Mouse (Mus musculus) layer of hippocampus, postnatal 36 days (tissue): ENCODE results near the gene Abcf3. TPM values are rescaled to one million over a fixed set of nuclear protein-coding genes. Genes with fewer than 3 reads are reported as not detected.

Source experiments
- DNase-seq, 2 experiments: peaks; one replicate each; pipeline ENCODE4 v3.0.0; 2022
- total RNA-seq, 2 experiments: library from RNA; stranded (reverse); gene quantifications; 2 replicates each; pipeline ENCODE4 v1.2.3; 2021

Abcf3 gene
- total RNA-seq, 2 experiments from 2014 or later = 104 to 113 TPM

DNA sequence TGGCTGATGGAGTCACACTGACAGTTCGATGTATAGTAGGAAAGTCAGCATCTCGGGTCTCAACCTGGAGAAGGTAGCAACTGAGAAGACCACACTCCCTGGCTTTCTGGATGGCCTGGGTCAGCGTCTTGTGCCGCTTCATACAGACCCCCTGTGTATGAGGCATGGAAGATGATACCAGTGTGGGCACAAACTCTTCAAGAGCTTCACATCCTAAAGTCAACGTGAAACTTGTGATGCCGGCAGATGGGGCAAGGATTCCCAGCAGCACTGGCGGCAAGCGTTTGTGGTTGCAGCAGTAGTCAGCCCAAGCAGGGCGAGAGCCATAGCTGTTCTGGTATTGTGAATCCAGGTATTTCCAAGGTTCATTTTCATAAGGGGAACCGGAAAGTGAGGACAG is 2.7 kb upstream of the Abcf3 start:
- no peak for DNase-seq

DNA sequence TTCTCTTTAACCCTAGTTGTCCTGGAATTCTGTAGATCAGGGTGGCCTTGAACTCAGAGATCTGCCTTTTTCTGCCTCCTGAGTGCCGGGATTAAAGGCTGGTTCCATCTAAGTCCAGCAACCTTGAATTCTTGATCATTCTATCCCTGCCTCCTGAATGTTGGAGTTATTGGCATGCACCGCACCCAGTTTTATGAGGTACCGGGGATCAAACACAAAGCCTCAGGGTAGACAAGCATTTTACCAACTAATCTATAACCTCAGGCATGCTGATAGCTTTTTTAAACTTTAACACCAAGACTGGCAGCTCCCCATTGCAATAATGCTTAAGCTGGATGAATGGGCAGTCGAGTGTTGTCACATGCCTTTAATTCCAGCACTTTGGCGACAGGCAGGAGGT is 954 bp upstream of the Abcf3 start:
- DNase-seq = no peak

DNA sequence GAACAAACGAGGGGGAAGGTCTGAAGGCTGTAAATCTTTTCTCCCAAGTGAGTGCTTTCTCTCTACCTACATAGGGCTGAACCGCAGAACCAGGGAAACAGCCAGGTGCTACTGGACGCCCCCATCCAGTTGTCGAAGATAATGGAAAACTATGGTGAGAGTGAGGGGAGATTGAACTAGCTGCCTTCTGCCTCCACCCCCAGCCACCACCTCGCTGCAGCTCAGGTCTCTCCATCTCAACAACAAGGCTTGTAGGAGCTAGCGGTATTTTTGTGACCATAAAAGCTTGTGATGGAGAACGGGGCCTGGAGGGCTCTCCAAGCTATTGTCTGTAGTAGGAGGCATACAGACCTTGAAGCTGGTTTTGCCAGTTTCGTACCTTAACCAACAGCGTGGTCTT is 784 bp downstream of the Abcf3 start:
- DNase-seq = no peak

DNA sequence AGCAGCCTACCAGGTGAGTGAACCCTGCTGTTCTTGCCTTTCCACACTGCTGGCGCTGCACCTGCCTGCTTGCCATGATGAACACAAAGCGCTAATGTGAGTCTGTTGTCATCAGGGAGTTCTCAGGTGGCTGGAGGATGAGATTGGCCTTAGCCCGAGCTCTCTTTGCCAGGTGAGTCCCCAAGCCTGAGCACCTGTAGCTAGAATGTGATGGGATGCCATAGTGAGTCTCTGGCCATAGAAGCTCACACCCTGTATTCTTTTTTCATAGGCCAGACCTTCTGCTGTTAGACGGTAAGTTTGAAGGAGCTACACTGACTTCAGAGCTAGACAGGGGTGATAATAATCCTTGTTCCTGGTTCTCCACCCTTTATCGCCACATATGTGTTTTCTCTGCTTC is 3.3 kb downstream of the Abcf3 start:
- DNase-seq = no peak

DNA sequence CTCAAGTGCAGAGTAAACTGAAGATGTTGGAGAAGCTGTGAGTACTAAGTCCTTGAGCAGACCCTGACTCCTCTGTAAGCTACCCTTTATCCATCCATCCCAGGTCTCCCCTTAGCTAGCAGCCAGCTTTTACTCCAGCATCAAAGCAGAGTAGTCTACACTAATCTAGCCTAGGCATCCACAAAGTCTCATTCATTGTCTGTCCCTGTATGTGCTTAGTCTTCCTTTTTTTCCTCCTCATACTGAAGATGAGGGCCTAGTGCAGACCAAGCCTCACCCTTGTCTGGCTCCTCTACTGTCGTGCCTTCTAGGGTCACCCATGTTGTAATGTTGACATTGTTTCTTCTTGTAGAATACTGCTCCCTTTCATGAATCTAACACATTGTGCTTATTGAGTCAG is 4.2 kb downstream of the Abcf3 start:
- no peak for DNase-seq

DNA sequence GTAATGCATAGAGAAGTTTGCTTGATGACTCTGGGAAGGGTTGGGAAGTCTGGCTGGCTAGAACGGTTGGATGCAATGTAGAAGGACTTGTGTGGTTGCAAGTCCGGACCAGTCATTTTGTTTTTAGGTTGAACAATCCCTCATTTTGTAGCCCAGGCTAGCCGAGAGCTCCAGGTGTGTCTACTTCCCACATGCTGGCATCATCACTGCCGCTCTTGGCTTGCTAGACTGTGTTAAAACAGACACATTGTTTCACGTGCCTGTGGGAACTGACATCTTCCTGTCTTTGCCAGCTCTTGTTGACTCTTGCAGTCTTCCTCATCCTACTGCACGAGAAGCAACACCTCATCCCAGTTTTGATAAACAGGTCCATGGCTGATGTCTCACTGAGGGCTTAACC is 6.6 kb downstream of the Abcf3 start:
- DNase-seq = no peak

DNA sequence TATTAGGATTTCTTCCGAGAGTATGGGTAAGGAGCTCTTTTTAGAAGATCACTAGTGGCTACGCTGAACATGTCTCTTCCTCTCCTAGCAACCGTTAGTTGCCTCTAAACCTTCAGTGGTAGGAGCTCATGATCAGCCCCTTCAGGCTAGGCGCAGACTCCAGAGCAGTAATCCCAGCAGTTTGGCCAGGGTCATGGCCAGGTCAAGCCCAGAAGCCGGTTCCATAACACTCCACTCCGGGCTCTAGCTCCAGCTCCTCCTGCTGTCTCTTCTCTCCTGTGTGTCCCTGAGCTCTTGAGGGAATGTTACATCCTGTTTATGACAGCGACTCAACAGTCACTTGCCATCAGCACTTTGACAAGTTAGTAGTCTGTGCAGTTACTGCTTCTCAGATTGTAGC is 9.0 kb downstream of the Abcf3 start:
- DNase-seq = no peak

DNA sequence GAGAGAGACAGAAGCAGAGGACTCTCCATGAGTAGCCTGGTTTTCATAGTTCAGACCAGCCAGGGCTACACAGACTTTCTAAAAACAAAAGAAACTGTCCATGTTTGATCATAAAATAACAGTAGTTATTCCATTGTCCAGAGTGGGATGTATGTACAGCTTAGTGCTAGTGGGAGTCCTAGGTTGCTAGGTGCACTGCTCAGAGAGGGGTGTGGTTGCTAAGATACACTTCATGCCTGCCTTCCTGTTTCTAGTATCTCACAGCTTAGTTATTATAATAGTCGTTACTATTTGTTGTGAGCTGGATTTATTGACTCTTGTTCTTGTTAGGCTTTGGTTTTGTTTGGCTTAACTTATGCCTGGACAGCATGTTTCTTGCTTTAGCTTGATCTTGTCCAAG is 16.7 kb downstream of the Abcf3 start:
- no peak for DNase-seq

DNA sequence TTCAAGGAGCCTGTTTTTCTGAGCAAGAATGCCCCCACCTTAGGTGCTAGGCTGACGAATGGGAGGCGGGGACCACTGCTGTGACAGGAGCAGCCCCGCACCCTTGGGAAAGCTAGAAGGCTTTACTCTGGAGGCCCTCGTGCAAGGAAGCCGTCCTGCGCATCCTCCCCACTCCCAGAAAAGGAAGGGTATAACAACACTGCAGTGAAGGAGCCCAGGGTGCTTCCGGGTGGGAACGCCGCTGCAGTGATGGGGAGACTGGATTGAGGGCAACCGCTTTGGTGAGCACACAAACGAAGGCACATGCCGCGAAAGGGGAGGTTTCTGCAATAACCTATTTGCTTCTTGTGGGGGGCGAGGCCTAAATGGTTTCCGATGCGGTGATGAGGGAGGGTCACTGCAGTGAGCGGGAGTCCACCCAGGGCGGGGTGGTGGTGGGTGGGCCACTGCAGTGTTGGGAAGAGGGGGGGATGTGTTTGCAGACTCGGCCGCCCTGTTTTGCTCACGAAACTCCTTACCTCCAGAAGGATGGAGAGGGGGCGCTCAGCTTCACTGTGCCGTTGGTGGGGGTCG is 41.1 kb downstream of the Abcf3 start, which contains the start of gene Vwa5b2:
Gene Vwa5b2, plus strand, starts transcription at position 106 of the 573 bp plus-strand sequence.
- peak in 1 of 2 experiments; percentile 24 for DNase-seq

DNA sequence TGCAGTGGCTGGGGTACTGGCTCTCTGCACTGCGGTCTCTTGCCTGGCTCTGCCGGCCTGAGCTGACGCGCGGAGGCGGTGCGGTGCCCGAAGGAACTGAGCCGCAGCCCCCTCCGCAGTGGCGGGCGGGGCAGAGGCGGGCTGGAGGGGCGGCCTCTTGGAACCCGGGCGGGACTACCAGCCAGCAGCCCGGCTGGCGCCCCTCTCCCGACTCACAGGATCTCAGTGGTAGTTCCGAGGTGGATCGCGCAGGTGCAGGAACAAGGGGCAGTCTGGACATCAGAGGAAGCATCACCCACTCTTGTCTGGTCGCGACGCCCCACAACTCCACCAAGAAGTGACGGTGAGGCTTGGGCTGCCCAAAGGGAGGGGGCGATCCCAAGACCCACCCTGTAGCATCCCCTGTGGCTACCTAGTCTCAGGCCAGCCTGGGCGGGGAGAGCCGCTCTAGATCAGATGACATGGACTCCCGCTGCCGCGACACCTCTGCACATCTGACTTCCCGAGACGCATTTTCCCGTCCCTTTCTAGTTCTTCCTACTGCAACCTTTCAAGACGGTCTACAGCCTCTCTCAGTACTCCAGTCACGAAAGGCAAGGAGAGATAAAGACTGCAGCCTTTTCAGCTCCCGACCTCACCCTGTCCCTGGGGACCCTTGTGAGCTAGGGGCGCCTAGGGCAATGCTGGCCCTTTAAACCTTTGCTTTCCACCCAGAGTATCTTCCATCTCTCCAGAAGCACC is 41.7 kb downstream of the Abcf3 start:
- DNase-seq = peak; percentile 35 to 38

DNA sequence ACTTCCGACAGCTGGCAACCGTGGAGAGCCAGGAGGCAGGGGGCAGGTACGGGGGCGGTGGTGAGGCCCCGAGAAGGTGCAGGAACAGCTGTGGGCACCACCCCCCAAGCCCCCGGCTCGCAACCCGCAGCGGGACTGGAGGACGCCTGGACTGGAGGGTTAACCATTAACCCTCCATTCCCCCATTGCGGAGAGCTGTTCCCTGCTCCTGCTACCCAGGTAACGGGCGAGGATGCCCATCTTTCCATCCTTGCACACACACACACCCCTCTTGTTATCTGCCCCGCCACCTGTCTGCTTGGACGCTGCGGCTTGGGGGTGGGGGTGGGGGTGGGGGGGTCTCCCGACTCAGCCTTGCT is 42.3 kb downstream of the Abcf3 start:
- no peak for DNase-seq

DNA sequence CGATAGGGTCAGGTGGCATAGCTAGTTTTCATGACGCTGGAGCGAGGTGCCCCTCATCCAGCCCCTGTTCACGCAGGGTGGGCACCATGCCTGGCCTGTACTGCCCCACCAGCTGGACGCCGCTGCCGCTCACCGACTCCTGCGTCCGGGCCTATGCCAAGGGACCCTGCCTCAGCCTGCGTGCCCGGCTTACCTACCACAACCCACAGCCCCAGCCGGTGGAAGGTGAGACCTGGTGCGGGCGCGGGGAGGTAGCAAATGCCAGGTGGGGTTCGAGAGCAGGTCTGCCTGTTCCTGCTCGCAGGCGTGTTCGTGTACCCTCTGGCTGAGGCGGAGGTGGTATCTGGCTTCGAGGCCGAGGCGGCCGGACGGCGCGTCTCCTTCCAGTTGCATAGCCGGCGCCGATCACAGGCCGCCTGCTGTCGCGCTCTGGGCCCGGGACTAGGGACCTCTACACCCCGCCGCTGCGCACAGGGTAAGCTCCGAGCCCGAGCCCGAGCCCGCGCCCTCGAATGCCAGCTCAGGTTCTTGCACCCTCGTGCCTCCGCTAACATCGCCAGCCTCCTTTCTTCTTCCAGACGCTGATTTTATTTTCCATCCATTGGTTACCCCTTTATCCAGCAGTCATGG is 42.8 kb downstream of the Abcf3 start:
- no peak for DNase-seq

DNA sequence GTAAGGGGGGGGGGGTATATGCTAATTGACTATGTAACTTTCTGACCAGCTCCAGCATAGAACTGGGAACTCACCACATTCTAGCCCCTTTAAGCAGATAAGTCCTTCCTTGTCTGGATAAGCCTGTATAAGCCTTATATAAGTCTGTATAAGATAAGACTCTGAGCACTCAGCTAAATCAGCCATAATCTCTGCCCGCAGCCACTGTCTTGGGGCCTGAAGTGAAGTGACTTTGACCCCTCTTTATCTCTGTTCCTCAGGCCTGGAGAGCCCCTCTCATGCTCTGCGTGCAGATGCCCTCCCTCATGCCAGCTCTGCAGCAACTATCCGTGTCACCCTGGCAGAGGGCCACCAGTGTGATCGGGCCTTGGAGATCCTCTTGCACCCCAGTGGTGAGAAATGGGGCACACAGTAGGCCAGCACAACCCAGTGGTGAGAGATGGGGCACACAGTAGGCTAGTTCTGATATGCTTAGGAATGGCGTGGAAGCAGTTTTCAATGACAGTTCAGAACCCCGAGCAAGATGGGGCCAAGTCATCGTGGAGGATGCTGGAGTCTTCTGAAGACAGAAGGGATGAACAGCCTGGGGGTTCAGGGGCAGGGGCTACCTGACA is 46.8 kb downstream of the Abcf3 start:
- DNase-seq = no peak

DNA sequence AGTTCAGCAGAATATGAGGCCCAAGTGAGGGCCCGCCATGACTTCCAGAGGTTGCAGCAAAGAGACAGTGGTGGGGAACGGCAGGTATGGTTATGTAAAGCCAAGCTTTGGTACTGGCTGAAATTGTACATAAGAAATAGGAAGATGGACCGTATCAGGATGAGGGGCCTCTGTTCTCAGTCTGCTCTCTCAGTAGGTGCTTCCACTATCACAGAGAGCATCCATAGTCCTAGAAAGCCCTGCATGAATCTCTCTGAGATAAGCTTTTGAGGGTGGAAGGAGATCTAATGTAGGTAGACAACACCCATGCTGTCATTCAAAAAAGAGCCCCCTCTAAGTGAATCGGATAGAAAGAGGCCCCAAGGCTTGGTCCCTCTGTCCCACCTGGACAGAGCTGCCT is 47.4 kb downstream of the Abcf3 start:
- DNase-seq = no peak

DNA sequence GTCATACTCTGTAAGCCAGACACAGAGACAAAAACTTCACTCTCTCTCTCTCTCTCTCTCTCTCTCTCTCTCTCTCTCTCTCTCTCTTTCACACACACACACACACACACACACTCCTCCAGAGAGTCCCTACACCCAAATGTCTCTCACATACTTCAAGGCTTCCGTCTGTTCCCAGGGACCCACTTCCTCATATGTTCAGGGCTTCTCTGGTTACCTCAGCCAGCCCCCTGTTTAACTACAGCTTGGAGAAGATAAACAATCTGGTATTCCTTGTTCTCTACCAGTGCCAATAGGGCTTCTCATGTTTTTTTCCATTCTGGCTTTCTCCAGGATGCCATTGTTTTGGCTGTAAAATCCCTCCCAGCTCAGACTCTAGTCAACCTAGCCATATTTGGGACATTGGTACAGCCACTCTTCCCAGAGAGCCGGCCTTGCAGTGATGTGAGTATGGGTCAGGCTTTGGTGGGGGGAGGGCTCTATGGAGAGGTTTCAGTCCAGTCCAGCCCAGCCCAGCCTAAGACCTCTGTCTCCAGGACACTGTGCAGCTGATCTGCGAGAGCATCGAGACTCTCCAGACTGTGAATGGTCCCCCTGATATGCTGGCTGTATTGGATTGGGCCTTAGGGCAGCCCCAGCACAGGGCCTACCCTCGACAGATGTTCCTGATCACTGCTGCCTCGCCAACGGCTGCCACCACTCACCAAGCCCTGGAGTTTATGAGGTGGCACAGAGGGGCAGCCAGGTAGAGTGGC is 48.5 kb downstream of the Abcf3 start:
- no peak for DNase-seq

DNA sequence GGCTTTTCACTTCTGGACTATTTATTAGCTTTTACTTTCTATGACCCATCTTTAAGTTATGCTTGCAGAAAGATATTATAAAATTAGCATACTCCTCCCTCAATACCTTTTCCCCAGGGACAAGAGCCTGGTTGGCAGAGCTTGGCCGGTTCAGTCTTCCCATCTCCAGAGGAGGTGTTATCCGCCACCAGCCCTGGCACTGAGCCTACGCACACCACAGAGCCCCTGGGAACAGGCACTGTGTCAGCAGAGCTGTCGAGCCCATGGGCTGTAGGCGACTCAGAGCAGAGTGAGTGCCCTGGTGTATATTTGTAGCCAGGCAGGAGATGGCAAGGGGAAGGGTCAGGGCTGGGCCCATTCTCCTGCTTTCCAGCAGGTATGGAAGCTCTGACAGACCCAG is 52.1 kb downstream of the Abcf3 start:
- DNase-seq = no peak

DNA sequence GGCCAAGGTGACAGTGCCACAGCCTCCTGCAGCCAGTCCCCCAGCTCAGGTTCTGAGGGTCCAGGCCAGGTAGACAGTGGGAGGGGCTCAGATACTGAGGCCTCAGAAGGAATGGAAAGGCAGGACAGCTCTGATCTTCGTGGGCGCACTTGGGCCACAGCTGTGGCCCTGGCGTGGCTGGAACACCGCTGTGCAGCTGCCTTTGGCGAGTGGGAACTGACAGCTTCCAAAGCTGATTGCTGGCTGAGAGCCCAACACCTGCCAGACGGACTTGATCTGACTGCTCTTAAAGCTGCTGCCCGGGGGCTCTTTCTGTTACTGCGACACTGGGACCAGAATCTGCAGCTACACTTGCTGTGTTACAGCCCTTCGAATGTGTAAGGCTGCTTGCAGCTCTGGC is 56.3 kb downstream of the Abcf3 start:
- no peak for DNase-seq

DNA sequence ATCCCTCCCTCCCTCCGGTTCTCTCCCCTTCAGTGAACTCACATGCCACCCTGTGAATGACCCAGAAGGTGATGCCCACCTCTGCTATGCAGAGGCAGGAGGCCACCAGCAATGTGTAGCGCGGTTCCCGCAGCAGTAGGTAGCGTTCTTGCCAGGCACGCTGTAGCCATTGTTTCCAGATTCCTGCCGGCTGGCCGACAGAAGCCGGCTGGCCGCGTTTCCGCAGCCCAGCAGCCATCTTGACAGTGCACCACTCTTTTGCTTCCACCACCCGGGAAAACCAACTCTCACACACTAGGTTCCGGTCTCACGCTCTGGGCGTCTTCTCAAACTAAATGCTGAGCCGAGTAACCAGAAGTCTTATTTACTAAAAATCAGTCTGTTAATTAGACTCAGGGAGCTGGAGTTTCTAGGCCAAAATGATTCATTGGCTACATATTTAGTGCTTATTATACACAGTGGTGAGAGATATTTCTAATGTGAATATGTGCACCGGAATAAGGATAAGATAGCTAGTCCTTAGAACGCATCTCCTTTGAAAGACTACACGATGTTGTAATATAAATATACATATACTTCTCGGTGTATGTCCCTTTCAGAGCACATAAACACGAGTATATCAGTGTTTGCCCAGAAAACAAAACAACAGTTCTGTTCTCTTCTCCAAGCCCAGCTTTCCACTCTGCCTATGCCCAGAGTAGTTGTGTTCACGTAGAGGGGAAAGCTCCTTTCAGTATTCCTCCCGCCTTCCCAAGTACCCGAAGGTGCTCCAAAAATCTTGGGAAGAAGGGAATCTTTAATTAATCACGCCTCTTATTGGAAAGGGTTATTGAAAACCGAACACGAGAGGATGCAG is 62.4 kb downstream of the Abcf3 start:
- DNase-seq = peak; percentile 76 to 78
